Mouse (Mus musculus): ENCODE results near the gene Pdgfc. TPM values are rescaled to one million over a fixed set of nuclear protein-coding genes. Genes with fewer than 3 reads are reported as not detected.

Gene Pdgfc
- polyA plus RNA-seq, 1 experiment = 23.9 TPM

DNA sequence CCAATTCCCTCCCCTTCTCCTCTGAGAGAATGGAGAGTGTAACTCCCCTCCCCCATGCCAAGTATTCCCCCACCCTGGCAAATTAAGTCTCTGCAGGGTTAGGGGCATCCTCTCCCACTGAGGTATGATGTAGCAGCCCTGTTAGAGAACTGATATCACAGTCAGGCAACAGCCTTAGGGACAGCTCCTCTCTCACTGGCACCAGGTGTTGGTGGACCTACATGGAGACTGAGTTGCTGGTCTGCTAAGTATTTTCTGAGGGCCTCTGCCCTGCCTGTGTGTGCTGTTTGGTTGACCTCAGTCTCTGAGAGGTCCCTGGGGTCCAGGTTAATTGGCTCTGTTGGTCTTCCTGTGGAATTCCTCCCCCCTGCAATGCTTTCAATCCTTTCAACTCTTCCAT is 114.0 kb downstream of the Pdgfc start:
- TF ChIP-seq MAX (IDR thresholded peaks at IDR 0.05; ENCODE audit: low read depth) = no peak
- no peak for TF ChIP-seq MYOD1 (IDR thresholded peaks at IDR 0.05; ENCODE audit: control insufficient read depth in 1 of 3, insufficient read length in 2 of 3, low read depth in 2 of 3)
- TF ChIP-seq TCF3 (IDR thresholded peaks at IDR 0.05; ENCODE audit: insufficient read length, low read depth) = no peak
- TF ChIP-seq POLR2A (IDR thresholded peaks at IDR 0.05; ENCODE audit: insufficient read length, low read depth) = no peak
- TF ChIP-seq CEBPB (IDR thresholded peaks at IDR 0.05; ENCODE audit: insufficient read depth, poor library complexity, severe bottlenecking) = no peak
- TF ChIP-seq E2F4 (IDR thresholded peaks at IDR 0.05; ENCODE audit: insufficient read depth) = no peak
- no peak overlapping the region for H3K4me3 ChIP-seq
- no peaks in the 10 kb centered on the region for H3K27me3 ChIP-seq (ENCODE audit: control insufficient read depth, insufficient read depth, insufficient read length)
- H3ac ChIP-seq (ENCODE audit: control insufficient read depth, insufficient read length) = no peak overlapping the region
- no peak overlapping the region for H3K4me2 ChIP-seq (ENCODE audit: low read depth)
- H3K79me2 ChIP-seq (ENCODE audit: control insufficient read depth, insufficient read depth) = peaks cover 59% of the 10 kb centered on the region
- no peaks in the 10 kb centered on the region for H3K36me3 ChIP-seq (ENCODE audit: control insufficient read depth, insufficient read depth)

DNA sequence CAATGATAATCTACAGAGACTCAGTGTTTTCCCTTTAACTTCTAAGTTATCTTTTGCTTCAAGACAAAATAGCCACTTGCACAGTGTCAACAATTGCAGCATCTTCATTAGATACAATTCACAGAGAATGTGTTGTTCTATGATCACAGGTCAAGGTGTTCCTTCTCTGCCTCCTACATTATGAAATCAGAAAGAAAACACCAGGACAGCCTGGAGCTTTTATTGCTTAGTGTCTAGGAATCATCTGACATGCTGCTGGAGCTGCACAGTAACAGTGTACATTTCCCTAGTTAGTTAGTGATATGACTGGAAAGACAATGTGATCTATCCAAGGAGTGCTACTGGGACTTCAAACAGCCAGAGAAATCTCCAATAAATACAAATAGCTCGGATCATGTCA is 118.2 kb downstream of the Pdgfc start:
- TF ChIP-seq TCF12 (IDR thresholded peaks at IDR 0.05; ENCODE audit: insufficient read depth, poor library complexity, severe bottlenecking) (no peak), POLR2AphosphoS2 (IDR thresholded peaks at IDR 0.05; ENCODE audit: insufficient read length, low read depth) (no peak)
- Histone ChIP-seq H3K27me3 (ENCODE audit: control insufficient read depth, insufficient read depth, insufficient read length) (no peaks in the 10 kb centered on the region), H3K4me2 (ENCODE audit: low read depth) (no peak overlapping the region), H3ac (ENCODE audit: control insufficient read depth, insufficient read length) (no peak overlapping the region), H3K4me3 (no peak overlapping the region), H3K36me3 (ENCODE audit: control insufficient read depth, insufficient read depth) (no peaks in the 10 kb centered on the region), H3K79me2 (ENCODE audit: control insufficient read depth, insufficient read depth) (peaks cover 46% of the 10 kb centered on the region)

DNA sequence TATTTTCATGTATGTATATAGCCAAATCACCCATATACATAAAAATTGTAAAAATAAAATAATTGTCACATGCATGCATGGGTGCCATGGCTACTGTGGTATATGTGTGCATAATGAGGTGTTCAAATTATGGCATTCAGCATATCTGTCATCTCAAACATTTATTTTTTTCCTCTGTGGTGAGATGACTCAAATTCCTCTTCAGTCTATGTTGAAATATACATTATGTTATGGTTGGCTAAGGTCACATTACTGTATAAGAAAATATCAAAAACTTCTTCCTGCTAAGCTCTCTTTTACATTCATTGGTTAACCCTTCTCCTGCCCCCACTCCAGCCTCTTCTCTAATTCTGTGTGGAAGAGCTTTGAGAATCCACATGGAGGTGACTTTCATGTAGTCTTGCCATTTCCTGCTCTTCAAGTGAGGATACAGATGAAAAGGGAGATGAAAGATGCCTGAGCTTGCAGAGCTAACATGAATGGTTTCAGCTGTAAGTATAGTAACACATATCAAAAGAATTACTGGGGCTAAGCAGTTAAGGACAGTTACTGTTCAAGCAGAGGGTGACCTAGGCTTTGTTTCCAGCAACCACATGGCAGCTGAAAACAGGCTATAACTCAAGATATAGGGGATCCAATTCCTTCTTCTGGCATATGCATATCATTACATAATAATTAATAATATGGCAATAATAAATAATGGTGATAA is 124.4 kb downstream of the Pdgfc start:
- no peaks in the 10 kb centered on the region for H3K27me3 ChIP-seq (ENCODE audit: control insufficient read depth, insufficient read depth, insufficient read length)
- H3K36me3 ChIP-seq (ENCODE audit: control insufficient read depth, insufficient read depth) = no peaks in the 10 kb centered on the region
- no peak overlapping the region for H3ac ChIP-seq (ENCODE audit: control insufficient read depth, insufficient read length)
- H3K4me3 ChIP-seq = no peak overlapping the region
- peaks cover 43% of the 10 kb centered on the region for H3K79me2 ChIP-seq (ENCODE audit: control insufficient read depth, insufficient read depth)
- no peak overlapping the region for H3K4me2 ChIP-seq (ENCODE audit: low read depth)
- TF ChIP-seq REST (IDR thresholded peaks at IDR 0.05; ENCODE audit: insufficient read depth, insufficient read length) = no peak
- no peak for TF ChIP-seq MYOG (IDR thresholded peaks at IDR 0.05; ENCODE audit: control insufficient read depth in 1 of 3, insufficient read depth in 1 of 3, insufficient read length in 2 of 3, low read depth in 2 of 3)
- no peak for TF ChIP-seq TCF3 (IDR thresholded peaks at IDR 0.05; ENCODE audit: insufficient read length, low read depth)
- TF ChIP-seq POLR2A (IDR thresholded peaks at IDR 0.05; ENCODE audit: insufficient read length, low read depth) = no peak
- no peak for TF ChIP-seq MYOD1 (IDR thresholded peaks at IDR 0.05; ENCODE audit: control insufficient read depth in 1 of 3, insufficient read length in 2 of 3, low read depth in 2 of 3)
- TF ChIP-seq MAX (IDR thresholded peaks at IDR 0.05; ENCODE audit: low read depth) = no peak
- TF ChIP-seq TCF12 (IDR thresholded peaks at IDR 0.05; ENCODE audit: insufficient read depth, poor library complexity, severe bottlenecking) = no peak
- TF ChIP-seq USF1 (IDR thresholded peaks at IDR 0.05; ENCODE audit: low read depth) = no peak
- no peak for TF ChIP-seq CEBPB (IDR thresholded peaks at IDR 0.05; ENCODE audit: insufficient read depth, poor library complexity, severe bottlenecking)
- no peak for TF ChIP-seq POLR2AphosphoS2 (IDR thresholded peaks at IDR 0.05; ENCODE audit: insufficient read length, low read depth)

DNA sequence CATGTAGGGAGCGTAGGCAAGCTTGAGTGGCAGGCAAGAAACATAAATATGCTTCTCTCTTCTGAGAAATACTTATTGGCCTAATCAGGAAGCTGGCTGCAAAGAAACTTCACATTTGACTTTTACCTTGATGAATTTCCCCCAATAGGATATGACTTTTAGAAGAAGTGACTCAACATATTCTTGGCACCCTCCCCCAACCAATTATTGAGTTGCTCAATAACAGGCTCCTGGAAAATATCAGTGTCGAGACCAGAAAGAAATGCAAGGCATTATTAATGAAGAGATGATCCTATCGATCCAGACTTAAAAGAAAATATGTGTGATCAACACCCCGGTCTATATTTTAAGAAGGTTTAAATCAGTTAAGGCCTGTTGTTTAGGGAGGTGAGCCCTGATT is 125.9 kb downstream of the Pdgfc start:
- Histone ChIP-seq H3K36me3 (ENCODE audit: control insufficient read depth, insufficient read depth) (no peaks in the 10 kb centered on the region), H3ac (ENCODE audit: control insufficient read depth, insufficient read length) (no peak overlapping the region), H3K4me2 (ENCODE audit: low read depth) (no peak overlapping the region), H3K27me3 (ENCODE audit: control insufficient read depth, insufficient read depth, insufficient read length) (no peaks in the 10 kb centered on the region), H3K79me2 (ENCODE audit: control insufficient read depth, insufficient read depth) (peaks cover 43% of the 10 kb centered on the region), H3K4me3 (no peak overlapping the region)
- TF ChIP-seq USF1 (IDR thresholded peaks at IDR 0.05; ENCODE audit: low read depth) = no peak
- no peak for TF ChIP-seq POLR2AphosphoS2 (IDR thresholded peaks at IDR 0.05; ENCODE audit: insufficient read length, low read depth)
- TF ChIP-seq REST (IDR thresholded peaks at IDR 0.05; ENCODE audit: insufficient read depth, insufficient read length) = no peak
- peak; percentile 40; the same call in 1 of the 2 replicates for TF ChIP-seq CEBPB (IDR thresholded peaks at IDR 0.05; ENCODE audit: insufficient read depth, poor library complexity, severe bottlenecking)
- no peak for TF ChIP-seq SRF (IDR thresholded peaks at IDR 0.05; ENCODE audit: control insufficient read depth, insufficient read length, low read depth)

DNA sequence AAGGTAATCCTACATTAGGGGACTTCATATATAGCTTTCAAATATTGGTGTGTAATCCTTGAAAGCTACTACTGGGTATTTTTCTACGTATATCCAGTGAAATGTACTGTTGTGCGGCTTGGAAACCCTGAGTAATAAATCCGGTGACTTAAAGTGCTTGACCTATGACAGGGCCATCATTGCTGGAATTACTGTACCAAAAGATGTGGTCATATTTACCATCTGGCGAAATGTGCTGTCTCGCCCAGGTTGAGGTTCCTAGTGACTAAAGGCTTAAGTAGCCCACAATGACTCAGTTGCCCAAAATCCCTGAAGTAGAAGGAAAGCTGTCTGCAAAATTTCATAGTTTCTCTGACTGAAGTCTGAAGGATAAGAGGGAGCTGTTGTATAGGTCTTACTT is 127.9 kb downstream of the Pdgfc start:
- Histone ChIP-seq H3K4me3 (no peak overlapping the region), H3K4me2 (ENCODE audit: low read depth) (peak overlapping the region; percentile 68), H3K79me2 (ENCODE audit: control insufficient read depth, insufficient read depth) (peaks cover 29% of the 10 kb centered on the region), H3K27me3 (ENCODE audit: control insufficient read depth, insufficient read depth, insufficient read length) (no peaks in the 10 kb centered on the region), H3K36me3 (ENCODE audit: control insufficient read depth, insufficient read depth) (no peaks in the 10 kb centered on the region), H3ac (ENCODE audit: control insufficient read depth, insufficient read length) (no peak overlapping the region)
- peak; percentile 31; the same call in 1 of the 2 replicates for TF ChIP-seq CEBPB (IDR thresholded peaks at IDR 0.05; ENCODE audit: insufficient read depth, poor library complexity, severe bottlenecking)
- no peak for TF ChIP-seq MAX (IDR thresholded peaks at IDR 0.05; ENCODE audit: low read depth)

All from myocyte (in vitro differentiated cells).